Mouse (Mus musculus) liver, embryonic 13.5 days (tissue): Measurements from ENCODE around the gene Stat5b. TPM values are rescaled to one million over a fixed set of nuclear protein-coding genes. Genes with fewer than 3 reads are reported as not detected.

ENCODE experiments used
- ATAC-seq: fragments of 200-750 bp; cut with Nextera tagmentation; 2 replicates; pipeline ENCODE4 v1.8.0; 2017; ENCODE audit warnings: low read depth, mild to moderate bottlenecking, moderate number of reproducible peaks, moderate library complexity
- DNase-seq: peaks from one replicate; pipeline ENCODE4 v3.0.0; 2022
- H3K27ac ChIP-seq: fragments of 300-500 bp; sonication (generic); 2 replicates; pipeline ENCODE4 v1.5.1; 2015; ENCODE audit warnings: moderate library complexity, mild to moderate bottlenecking, inconsistent platforms
- H3K27me3 ChIP-seq: fragments of 300-500 bp; sonication (generic); 2 replicates; pipeline ENCODE4 v1.6.1; 2015; ENCODE audit warnings: mild to moderate bottlenecking, inconsistent platforms
- H3K36me3 ChIP-seq: fragments of 300-500 bp; sonication (generic); 2 replicates; pipeline ENCODE4 v1.6.1; 2015; ENCODE audit warnings: mild to moderate bottlenecking, inconsistent platforms
- H3K4me1 ChIP-seq: fragments of 300-500 bp; sonication (generic); replicated peaks from 2 replicates; pipeline ENCODE4 v1.6.1; 2015; ENCODE audit warnings: inconsistent platforms
- H3K4me2 ChIP-seq: fragments of 300-500 bp; sonication (generic); 2 replicates; pipeline ENCODE4 v1.6.1; 2015; ENCODE audit warnings: inconsistent platforms, mild to moderate bottlenecking, moderate library complexity
- H3K4me3 ChIP-seq: fragments of 300-500 bp; sonication (generic); replicated peaks from 2 replicates; pipeline ENCODE4 v1.5.1; 2015; ENCODE audit warnings: mild to moderate bottlenecking, inconsistent platforms
- H3K9ac ChIP-seq: fragments of 300-500 bp; sonication (generic); 2 replicates; pipeline ENCODE4 v1.6.1; 2015; ENCODE audit warnings: mild to moderate bottlenecking, inconsistent platforms
- H3K9me3 ChIP-seq: fragments of 300-500 bp; sonication (generic); replicated peaks from 2 replicates; pipeline ENCODE4 v1.6.1; 2016; ENCODE audit warnings: inconsistent platforms
- WGBS: fragments of 180-500 bp; shearing (Covaris S2); methylation state at CpG from one replicate; pipeline ENCODE4 v1.1.7; 2015; ENCODE audit not compliant: insufficient replicate concordance; 5-methylcytosine and 5-hydroxymethylcytosine counted together
- polyA plus RNA-seq: library from polyadenylated mRNA; unstranded; fragments of >200 nt; fragmentation: Nextera tagmentation; extraction: Ambion mirVana; gene quantifications from 2 replicates; pipeline ENCODE4 v1.2.1, GENCODE M21; 2015

Gene Stat5b
- polyA plus RNA-seq, 1 experiment from 2014 or later: 21.1 TPM

- peaks cover 18% of the 10 kb centered on the region for H3K27me3 ChIP-seq
- DNase-seq (no peak), ATAC-seq (no peak)
- no peak overlapping the region for H3K4me3 ChIP-seq
- H3K4me1 ChIP-seq: peaks cover 19% of the 10 kb centered on the region
- WGBS: 67% methylated on average over 9 of the region's 9 CpGs
- H3K4me2 ChIP-seq: no peak overlapping the region
- H3K36me3 ChIP-seq: no peaks in the 10 kb centered on the region
- H3K9ac ChIP-seq: no peak overlapping the region
- no peaks in the 10 kb centered on the region for H3K9me3 ChIP-seq
- no peak overlapping the region for H3K27ac ChIP-seq
These were observed 83.8 kb downstream of the Stat5b start for GRCm38 (mm10) chr11:100766726-100767125.

GRCm38 (mm10) chr11:100762831-100763230, 87.7 kb downstream of the Stat5b start, which contains the start of gene Hcrt:
Hcrt (minus strand) TSS chr11:100762931.
- peak within 1 kb of the TSS; percentile 57 for H3K4me3 ChIP-seq
- WGBS: 70% methylated on average over 7 of the region's 7 CpGs
- H3K27me3 ChIP-seq: peaks cover 57% of the 10 kb centered on the region
- H3K4me2 ChIP-seq: peak within 1 kb of the TSS; percentile 79
- H3K4me1 ChIP-seq: peaks cover 32% of the 10 kb centered on the region
- H3K36me3 ChIP-seq: no peaks in the 10 kb centered on the region
- no peak within 1 kb of the TSS for H3K27ac ChIP-seq
- H3K9me3 ChIP-seq: no peaks in the 10 kb centered on the region
- no peak for ATAC-seq
- no peak for DNase-seq
- H3K9ac ChIP-seq: peak within 1 kb of the TSS; percentile 63

GRCm38 (mm10) chr11:100761547-100762045, 88.9 kb downstream of the Stat5b start:
- H3K27ac ChIP-seq: no peak overlapping the region
- ATAC-seq (peak; percentile 60), DNase-seq (peak; percentile 39)
- peaks cover 69% of the 10 kb centered on the region for H3K27me3 ChIP-seq
- no peaks in the 10 kb centered on the region for H3K36me3 ChIP-seq
- peaks cover 32% of the 10 kb centered on the region for H3K4me1 ChIP-seq
- H3K4me2 ChIP-seq: peak overlapping the region; percentile 79
- WGBS: under 1% methylated on average over 27 of the region's 27 CpGs
- no peaks in the 10 kb centered on the region for H3K9me3 ChIP-seq
- H3K4me3 ChIP-seq: peak overlapping the region; percentile 57
- peak overlapping the region; percentile 63 for H3K9ac ChIP-seq

DNA sequence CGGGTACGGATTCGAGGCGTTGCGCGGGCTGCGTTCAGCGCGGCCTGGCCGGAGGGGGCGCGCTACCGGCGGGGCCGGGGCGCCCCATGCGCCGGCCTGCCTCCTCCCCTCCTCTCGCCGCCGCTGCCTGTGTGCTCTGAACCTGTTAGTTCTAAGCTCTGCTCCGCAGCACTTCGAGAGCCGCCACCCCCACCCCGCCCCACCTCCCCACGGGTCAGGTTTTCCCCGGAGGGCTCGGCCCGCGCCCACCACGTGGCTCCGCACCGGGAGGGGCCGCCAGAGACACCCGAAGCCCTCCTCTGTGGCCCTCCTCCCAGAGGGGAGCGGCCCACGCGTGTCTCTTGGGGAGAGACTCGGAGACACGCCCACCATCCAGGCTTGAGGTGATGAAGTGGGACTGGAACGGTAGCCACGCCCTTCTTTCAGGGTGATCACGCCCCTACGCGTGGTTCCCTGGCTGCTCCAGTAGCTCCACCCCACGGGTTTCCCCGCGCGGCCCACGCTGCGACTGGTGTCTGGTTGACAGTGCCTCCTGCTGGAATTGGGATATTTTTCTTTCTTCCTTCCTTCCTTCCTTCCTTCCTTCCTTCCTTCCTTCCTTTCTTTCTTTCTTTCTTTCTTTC, 90.8 kb downstream of the Stat5b start, which contains the start of gene Kcnh4:
Gene Kcnh4 (minus strand): TSS at position 332 of the 623 bp plus-strand sequence.
- H3K4me3 ChIP-seq: peak within 1 kb of the TSS; percentile 49
- H3K27me3 ChIP-seq: peaks cover 88% of the 10 kb centered on the region
- no peaks in the 10 kb centered on the region for H3K36me3 ChIP-seq
- ATAC-seq: peak; percentile 52
- H3K4me1 ChIP-seq: peaks cover 32% of the 10 kb centered on the region
- peak; percentile 55 for DNase-seq
- H3K4me2 ChIP-seq: peak within 1 kb of the TSS; percentile 71
- WGBS: under 1% methylated on average over 50 of the region's 51 CpGs
- H3K9ac ChIP-seq: peak within 1 kb of the TSS; percentile 26; the same call in 1 of the 2 replicates
- no peaks in the 10 kb centered on the region for H3K9me3 ChIP-seq
- H3K27ac ChIP-seq: no peak within 1 kb of the TSS

- 2% methylated on average over 35 of the region's 35 CpGs for WGBS
- Histone ChIP-seq H3K9ac (no peak overlapping the region), H3K4me3 (peak overlapping the region; percentile 49), H3K9me3 (no peaks in the 10 kb centered on the region), H3K27me3 (peaks cover 90% of the 10 kb centered on the region), H3K27ac (no peak overlapping the region), H3K4me1 (peaks cover 32% of the 10 kb centered on the region), H3K4me2 (peak overlapping the region; percentile 71), H3K36me3 (no peaks in the 10 kb centered on the region)
- no peak for ATAC-seq
- DNase-seq: peak; percentile 38
These were observed 91.6 kb downstream of the Stat5b start for GRCm38 (mm10) chr11:100758707-100759610.

- H3K9me3 ChIP-seq: no peaks in the 10 kb centered on the region
- DNase-seq: no peak
- peaks cover 97% of the 10 kb centered on the region for H3K27me3 ChIP-seq
- H3K36me3 ChIP-seq: no peaks in the 10 kb centered on the region
- H3K4me1 ChIP-seq: peaks cover 32% of the 10 kb centered on the region
- no peak overlapping the region for H3K9ac ChIP-seq
- 64% methylated on average over 12 of the region's 12 CpGs for WGBS
- no peak for ATAC-seq
- no peak overlapping the region for H3K27ac ChIP-seq
- H3K4me2 ChIP-seq: no peak overlapping the region
- no peak overlapping the region for H3K4me3 ChIP-seq
These were observed 93.0 kb downstream of the Stat5b start for GRCm38 (mm10) chr11:100757566-100757965.

DNA sequence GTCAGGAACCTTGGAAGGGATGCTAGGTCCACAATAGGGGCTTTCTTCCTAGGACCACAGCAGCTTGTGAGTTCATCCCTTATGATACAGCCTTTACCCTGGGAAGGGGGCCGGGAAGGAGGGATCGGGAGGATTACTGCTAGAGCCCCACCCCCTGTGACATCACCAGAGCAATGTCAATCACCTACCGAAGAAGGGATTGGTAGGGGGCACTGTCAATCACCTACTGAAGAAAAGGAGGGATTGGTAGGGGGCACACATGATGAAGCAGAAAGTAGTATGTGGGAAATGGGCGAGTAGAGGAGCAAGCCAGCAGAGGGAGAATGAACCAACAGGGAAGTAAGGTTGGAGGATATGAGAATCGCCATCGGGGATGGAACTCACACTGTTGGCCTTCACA, 94.0 kb downstream of the Stat5b start:
- Histone ChIP-seq H3K27me3 (peaks cover 95% of the 10 kb centered on the region), H3K9ac (no peak overlapping the region)
- WGBS: 45% methylated on average over 6 of the region's 6 CpGs

GRCm38 (mm10) chr11:100754693-100755057, 95.8 kb downstream of the Stat5b start:
- 90% methylated on average over 3 of the region's 3 CpGs for WGBS
- Histone ChIP-seq H3K9me3 (no peaks in the 10 kb centered on the region), H3K4me3 (no peak overlapping the region), H3K4me1 (peaks cover 11% of the 10 kb centered on the region), H3K9ac (no peak overlapping the region), H3K36me3 (no peaks in the 10 kb centered on the region), H3K27me3 (peaks cover 86% of the 10 kb centered on the region), H3K27ac (no peak overlapping the region), H3K4me2 (no peak overlapping the region)
- DNase-seq (no peak), ATAC-seq (no peak)

More for the DNA sequence above, 94.0 kb downstream of the Stat5b start:
- DNase-seq (no peak), ATAC-seq (no peak)
- Histone ChIP-seq H3K4me3 (no peak overlapping the region), H3K4me2 (no peak overlapping the region), H3K36me3 (no peaks in the 10 kb centered on the region), H3K27ac (no peak overlapping the region), H3K4me1 (peaks cover 25% of the 10 kb centered on the region), H3K9me3 (no peaks in the 10 kb centered on the region)

DNA sequence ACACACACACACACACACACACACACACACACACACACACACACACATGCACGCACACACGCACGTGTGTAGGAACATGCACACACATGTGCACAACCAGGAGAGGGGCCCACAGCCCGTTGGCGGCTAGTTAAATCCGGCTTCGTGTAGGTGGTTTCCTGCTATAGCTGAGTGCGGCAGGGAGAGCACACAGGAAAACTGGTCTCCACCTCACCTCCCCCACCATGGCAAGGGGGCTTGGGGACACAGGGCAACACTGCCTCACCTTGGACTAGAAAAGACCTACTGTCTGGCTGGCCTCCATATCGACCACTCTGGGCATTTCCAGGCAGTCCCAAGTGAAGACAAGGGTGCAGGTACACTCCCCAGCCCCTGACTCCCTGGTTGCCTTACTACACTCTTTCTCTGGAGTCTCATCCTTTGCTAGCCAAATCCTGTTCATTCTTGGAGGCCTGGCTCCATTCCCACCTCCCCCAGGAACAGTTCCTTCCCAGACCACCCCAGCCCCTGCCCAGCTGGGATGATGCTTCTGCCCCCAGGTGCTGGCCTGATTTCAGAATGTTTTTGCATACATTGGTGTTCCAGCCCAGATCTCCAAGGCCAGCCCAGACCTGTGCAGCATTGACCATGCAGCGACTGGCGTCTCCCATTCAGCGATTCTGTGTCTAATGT, 96.4 kb downstream of the Stat5b start:
- H3K4me1 ChIP-seq: peaks cover 6% of the 10 kb centered on the region
- no peak for ATAC-seq
- no peak overlapping the region for H3K27ac ChIP-seq
- no peaks in the 10 kb centered on the region for H3K9me3 ChIP-seq
- no peaks in the 10 kb centered on the region for H3K36me3 ChIP-seq
- H3K4me2 ChIP-seq: no peak overlapping the region
- 57% methylated on average over 10 of the region's 12 CpGs for WGBS
- no peak overlapping the region for H3K9ac ChIP-seq
- DNase-seq: no peak
- H3K27me3 ChIP-seq: peaks cover 86% of the 10 kb centered on the region
- no peak overlapping the region for H3K4me3 ChIP-seq

GRCm38 (mm10) chr11:100752294-100752693, 98.2 kb downstream of the Stat5b start:
- ATAC-seq (no peak), DNase-seq (no peak)
- peaks cover 85% of the 10 kb centered on the region for H3K27me3 ChIP-seq
- no peak overlapping the region for H3K4me3 ChIP-seq
- H3K9me3 ChIP-seq: no peaks in the 10 kb centered on the region
- no peak overlapping the region for H3K27ac ChIP-seq
- peaks cover 12% of the 10 kb centered on the region for H3K4me1 ChIP-seq
- H3K36me3 ChIP-seq: no peaks in the 10 kb centered on the region
- no peak overlapping the region for H3K4me2 ChIP-seq
- no peak overlapping the region for H3K9ac ChIP-seq
- WGBS: 48% methylated on average over 10 of the region's 10 CpGs

DNA sequence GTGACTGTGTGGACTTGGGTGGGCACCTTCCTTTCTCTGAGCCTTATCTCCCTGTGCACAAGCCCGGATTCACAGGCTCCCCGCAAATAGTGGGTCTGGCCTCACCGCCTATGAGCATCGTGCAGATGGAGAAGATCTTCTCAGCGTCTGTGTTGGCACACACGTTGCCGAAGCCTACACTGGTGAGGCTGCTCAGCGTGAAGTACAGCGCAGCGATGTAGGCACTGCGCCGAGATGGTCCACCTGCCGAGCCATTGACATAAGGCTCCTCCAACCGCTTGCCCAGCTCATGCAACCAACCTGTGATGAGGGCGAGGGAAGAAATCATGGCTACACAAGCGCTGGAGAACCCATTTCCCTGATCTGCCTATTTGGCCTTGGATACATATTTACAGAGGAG, 100.4 kb downstream of the Stat5b start:
- DNase-seq (no peak), ATAC-seq (no peak)
- no peak overlapping the region for H3K4me2 ChIP-seq
- H3K27ac ChIP-seq: no peak overlapping the region
- no peaks in the 10 kb centered on the region for H3K36me3 ChIP-seq
- no peak overlapping the region for H3K9ac ChIP-seq
- peaks cover 77% of the 10 kb centered on the region for H3K27me3 ChIP-seq
- no peak overlapping the region for H3K4me3 ChIP-seq
- H3K4me1 ChIP-seq: peaks cover 23% of the 10 kb centered on the region
- 65% methylated on average over 16 of the region's 16 CpGs for WGBS
- no peaks in the 10 kb centered on the region for H3K9me3 ChIP-seq
